In the genomic region with DNA sequence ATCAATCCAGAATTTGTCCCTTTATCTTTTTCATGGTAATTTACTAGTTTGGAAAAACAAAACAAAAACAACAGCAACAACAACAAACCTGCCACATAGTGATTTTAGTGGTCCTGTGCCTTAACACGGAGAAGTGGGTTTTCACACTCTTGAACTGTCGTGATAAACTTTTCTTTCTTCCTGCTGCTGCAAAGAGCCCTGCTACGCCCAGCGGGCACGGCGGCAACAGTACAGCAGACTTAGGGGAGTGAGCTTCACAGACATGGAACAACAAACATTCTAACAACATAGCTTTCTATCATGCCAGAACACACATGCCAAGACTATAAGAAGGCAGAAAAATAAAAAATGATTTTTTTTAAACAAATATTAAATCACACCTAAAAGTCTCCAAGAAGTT, we compare ENCODE assay signal across 18 mouse cellular contexts.
A peak's percentile ranks its signal among the peaks of the same experiment; 100 is the strongest.
DNase-seq lines count a peak whose midpoint lies in the region; ATAC-seq and TF ChIP-seq lines count a peak whose summit lies in the region.
"Had no signal": no experiment of that assay in that cellular context is flagged by ENCODE, and none has a peak within 500 bp of the region (broad histone marks: within the 10 kb centered on the region; RNA-seq: fewer than 3 reads in every experiment).

No protein-coding gene starts in this region.

- H3K9me3 ChIP-seq in liver, postnatal 0 days (ENCODE audit: low read length) = no peaks in the 10 kb centered on the region
- H3K9me3 ChIP-seq in forebrain, embryonic 15.5 days = no peaks in the 10 kb centered on the region
- no peaks in the 10 kb centered on the region for H3K9me3 ChIP-seq in forebrain, embryonic 16.5 days (ENCODE audit: control insufficient read depth, low read length)
- H3K9me3 ChIP-seq: forebrain, embryonic 12.5 days; limb, embryonic 10.5 days; neural tube, embryonic 13.5 days had no signal

- TF ChIP-seq EP300 in liver, postnatal 0 days (IDR thresholded peaks at IDR 0.05; ENCODE audit: low read depth) = no peak

- H3K4me2 ChIP-seq in liver, postnatal 0 days (ENCODE audit: low read depth, low read length) = peak overlapping the region; percentile 38; the same call in 1 of the 2 replicates
- H3K4me2 ChIP-seq in forebrain, embryonic 15.5 days (replicated peaks) = no peak overlapping the region
- H3K4me2 ChIP-seq in forebrain, embryonic 16.5 days (ENCODE audit: low read length) = no peak overlapping the region
- H3K4me2 ChIP-seq: forebrain, embryonic 12.5 days; midbrain, embryonic 11.5 days; neural tube, embryonic 13.5 days had no signal

- no peak for TF ChIP-seq CTCF in liver, postnatal 0 days (IDR thresholded peaks at IDR 0.05; ENCODE audit: low read depth)

- no peak for ATAC-seq in CD4-positive, CD25-positive, alpha-beta regulatory T cell, adult 4 months
- ATAC-seq in liver, postnatal 0 days = no peak
- ATAC-seq in forebrain, embryonic 15.5 days (replicated peaks) = no peak
- no peak for ATAC-seq in forebrain, embryonic 16.5 days

- no peaks in the 10 kb centered on the region for H3K27me3 ChIP-seq in liver, postnatal 0 days (ENCODE audit: insufficient read depth, low read length)
- no peaks in the 10 kb centered on the region for H3K27me3 ChIP-seq in forebrain, embryonic 15.5 days
- no peaks in the 10 kb centered on the region for H3K27me3 ChIP-seq in forebrain, embryonic 16.5 days (replicated peaks; ENCODE audit: control insufficient read depth, insufficient read depth, low read length)
- H3K27me3 ChIP-seq: neural tube, embryonic 13.5 days had no signal

- no peaks in the 10 kb centered on the region for H3K36me3 ChIP-seq in liver, postnatal 0 days (replicated peaks; ENCODE audit: insufficient read depth, low read length)
- no peaks in the 10 kb centered on the region for H3K36me3 ChIP-seq in forebrain, embryonic 15.5 days
- H3K36me3 ChIP-seq in forebrain, embryonic 16.5 days (ENCODE audit: control insufficient read depth, insufficient read depth) = no peaks in the 10 kb centered on the region
- H3K36me3 ChIP-seq: forebrain, embryonic 12.5 days; limb, embryonic 10.5 days; neural tube, embryonic 13.5 days had no signal

- DNase-seq in CD4-positive, CD25-positive, alpha-beta regulatory T cell, adult 2 months (ENCODE audit: low read depth, low spot score) = peak; percentile 54
- DNase-seq in T-cell, adult 2 months (ENCODE audit: low spot score) = peak; percentile 44
- no peak for DNase-seq in liver, postnatal 0 days
- DNase-seq in thymus, adult 18-20 months = peak; percentile 42 to 53
- no peak for DNase-seq in cerebellum, postnatal 36 days
- DNase-seq: adrenal gland, postnatal 36 days; cerebellum, adult 11-12 months; heart, postnatal 14 days; kidney, adult 11 months; layer of hippocampus, adult 9-11 months; right cerebral cortex, adult 18-20 months had no signal

- WGBS in liver, postnatal 0 days (ENCODE audit: insufficient replicate concordance) = 37% methylated on average over 6 of the region's 6 CpGs
- WGBS in forebrain, embryonic 15.5 days = 88% methylated on average over 6 of the region's 6 CpGs
- 79% methylated on average over 6 of the region's 6 CpGs for WGBS in forebrain, embryonic 16.5 days

- peak overlapping the region; percentile 6 for H3K4me3 ChIP-seq in liver, postnatal 0 days (ENCODE audit: low read depth, low read length)
- H3K4me3 ChIP-seq in forebrain, embryonic 15.5 days = no peak overlapping the region
- H3K4me3 ChIP-seq in forebrain, embryonic 16.5 days (replicated peaks; ENCODE audit: low read length) = no peak overlapping the region
- H3K4me3 ChIP-seq: forebrain, embryonic 12.5 days; limb, embryonic 10.5 days; neural tube, embryonic 13.5 days had no signal

- peaks cover 19% of the 10 kb centered on the region for H3K4me1 ChIP-seq in liver, postnatal 0 days (ENCODE audit: insufficient read depth)
- H3K4me1 ChIP-seq in forebrain, embryonic 15.5 days = peaks cover 8% of the 10 kb centered on the region; the same call in 1 of the 2 replicates
- H3K4me1 ChIP-seq in forebrain, embryonic 16.5 days (replicated peaks; ENCODE audit: control insufficient read depth, insufficient read depth, low read length) = peaks cover 6% of the 10 kb centered on the region

- H3K27ac ChIP-seq in liver, postnatal 0 days (ENCODE audit: low read depth) = no peak overlapping the region
- no peak overlapping the region for H3K27ac ChIP-seq in forebrain, embryonic 15.5 days (replicated peaks)
- no peak overlapping the region for H3K27ac ChIP-seq in forebrain, embryonic 16.5 days (ENCODE audit: low read length)
- H3K27ac ChIP-seq: forebrain, embryonic 12.5 days; limb, embryonic 10.5 days; neural tube, embryonic 13.5 days had no signal

- no peak overlapping the region for H3K9ac ChIP-seq in liver, postnatal 0 days (replicated peaks)
- H3K9ac ChIP-seq in forebrain, embryonic 15.5 days (replicated peaks) = no peak overlapping the region
- H3K9ac ChIP-seq in forebrain, embryonic 16.5 days (replicated peaks; ENCODE audit: low read depth, low read length) = no peak overlapping the region
- H3K9ac ChIP-seq: forebrain, embryonic 12.5 days; neural tube, embryonic 13.5 days had no signal

Comparison
In these comparisons a context has a peak if more than half of its experiments do, and no peak if none do; other contexts are left out.
1. DNase-seq: peak in CD4-positive, CD25-positive, alpha-beta regulatory T cell, adult 2 months (single experiment), T-cell, adult 2 months (single experiment) and thymus, adult 18-20 months (2 of 2); none in liver, postnatal 0 days (single experiment) and cerebellum, postnatal 36 days (0 of 2).